Mouse (Mus musculus) embryonic facial prominence, embryonic 10.5 days (tissue): Measurements from ENCODE around the gene Prl7d1. TPM values are rescaled to one million over a fixed set of nuclear protein-coding genes. Genes with fewer than 3 reads are reported as not detected.
"Not testable (repeated sequence)": the region's sequence is repeated elsewhere in the genome, so short reads cannot be mapped to it uniquely, and the experiment has no call there.

Source experiments
- DNase-seq: peaks from one replicate; pipeline ENCODE4 v3.0.0-alpha.2; 2017; ENCODE audit warnings: low spot score
- H3K27ac ChIP-seq: fragments of 300-500 bp; sonication (generic); replicated peaks from 2 replicates; pipeline ENCODE4 v1.5.1; 2016; ENCODE audit warnings: mild to moderate bottlenecking
- H3K27me3 ChIP-seq: fragments of 300-500 bp; sonication (generic); replicated peaks from 2 replicates; pipeline ENCODE4 v1.6.1; 2016; ENCODE audit warnings: low read depth, mild to moderate bottlenecking; ENCODE audit not compliant: poor library complexity, severe bottlenecking
- H3K36me3 ChIP-seq: fragments of 300-500 bp; sonication (generic); replicated peaks from 2 replicates; pipeline ENCODE4 v1.6.1; 2016; ENCODE audit warnings: mild to moderate bottlenecking, moderate library complexity
- H3K4me1 ChIP-seq: fragments of 300-500 bp; sonication (generic); 2 replicates; pipeline ENCODE4 v1.6.1; 2016
- H3K4me3 ChIP-seq: fragments of 300-500 bp; sonication (generic); 2 replicates; pipeline ENCODE4 v1.5.1; 2016; ENCODE audit warnings: mild to moderate bottlenecking, moderate library complexity
- H3K9me3 ChIP-seq: fragments of 300-500 bp; sonication (generic); 2 replicates; pipeline ENCODE4 v1.6.1; 2016; ENCODE audit warnings: mild to moderate bottlenecking
- WGBS: fragments of 180-500 bp; shearing (Covaris S2); methylation state at CpG from one replicate; pipeline ENCODE4 v1.1.7; 2016; 5-methylcytosine and 5-hydroxymethylcytosine counted together
- polyA plus RNA-seq: library from polyadenylated mRNA; unstranded; fragments of >200 nt; fragmentation: Nextera tagmentation; extraction: Ambion mirVana; gene quantifications from 2 replicates; pipeline ENCODE4 v1.2.1, GENCODE M21; 2016

Gene Prl7d1
- not detected in 2 replicates for polyA plus RNA-seq

- Histone ChIP-seq H3K36me3 (no peaks in the 10 kb centered on the region), H3K9me3 (no peaks in the 10 kb centered on the region), H3K27ac (no peak within 1 kb of the TSS), H3K27me3 (no peaks in the 10 kb centered on the region), H3K4me3 (no peak within 1 kb of the TSS), H3K4me1 (no peaks in the 10 kb centered on the region)
- DNase-seq: no peak
- 88% methylated on average over 5 of the region's 5 CpGs for WGBS
These were observed at the start of gene Prl7d1 for GRCm38 (mm10) chr13:27716636-27717035. Prl7d1 (minus strand) TSS chr13:27716736.

- no peak overlapping the region for H3K27ac ChIP-seq
- no peaks in the 10 kb centered on the region for H3K36me3 ChIP-seq
- H3K27me3 ChIP-seq: no peaks in the 10 kb centered on the region
- 89% methylated on average over 10 of the region's 10 CpGs for WGBS
- H3K4me3 ChIP-seq: no peak overlapping the region
- DNase-seq: no peak
- no peaks in the 10 kb centered on the region for H3K9me3 ChIP-seq
- H3K4me1 ChIP-seq: no peaks in the 10 kb centered on the region
These were observed 18.1 kb upstream of the Prl7d1 start for GRCm38 (mm10) chr13:27734512-27735186.

- WGBS: 88% methylated on average over 5 of the region's 5 CpGs
- not testable (repeated sequence) for DNase-seq, H3K36me3 ChIP-seq, H3K4me1 ChIP-seq, H3K4me3 ChIP-seq, H3K27me3 ChIP-seq, H3K27ac ChIP-seq, H3K9me3 ChIP-seq
These were observed 13.9 kb upstream of the Prl7d1 start for GRCm38 (mm10) chr13:27730286-27730959.

- not testable (repeated sequence) for DNase-seq, H3K9me3 ChIP-seq, H3K27ac ChIP-seq, H3K4me3 ChIP-seq, H3K27me3 ChIP-seq, H3K4me1 ChIP-seq, H3K36me3 ChIP-seq
- 85% methylated on average over 3 of the region's 3 CpGs for WGBS
These were observed 8.5 kb upstream of the Prl7d1 start for GRCm38 (mm10) chr13:27725057-27725456.

GRCm38 (mm10) chr13:27706521-27706920 is 10.0 kb downstream of the Prl7d1 start:
- no peaks in the 10 kb centered on the region for H3K4me1 ChIP-seq
- H3K4me3 ChIP-seq: no peak overlapping the region
- H3K9me3 ChIP-seq: no peaks in the 10 kb centered on the region
- H3K27me3 ChIP-seq: no peaks in the 10 kb centered on the region
- no peaks in the 10 kb centered on the region for H3K36me3 ChIP-seq
- 77% methylated on average over 2 of the region's 2 CpGs for WGBS
- no peak overlapping the region for H3K27ac ChIP-seq
- no peak for DNase-seq

- H3K27me3 ChIP-seq: no peaks in the 10 kb centered on the region
- no peaks in the 10 kb centered on the region for H3K36me3 ChIP-seq
- 84% methylated on average over 4 of the region's 4 CpGs for WGBS
- no peak within 1 kb of the TSS for H3K4me3 ChIP-seq
- H3K9me3 ChIP-seq: no peaks in the 10 kb centered on the region
- no peak within 1 kb of the TSS for H3K27ac ChIP-seq
- H3K4me1 ChIP-seq: no peaks in the 10 kb centered on the region
- DNase-seq: no peak
These were observed 48.6 kb downstream of the Prl7d1 start, which contains the start of gene Prl7a2 for GRCm38 (mm10) chr13:27667936-27668335. Prl7a2 (minus strand) TSS chr13:27668036.

- Histone ChIP-seq H3K4me3 (no peak overlapping the region), H3K27me3 (no peaks in the 10 kb centered on the region), H3K27ac (no peak overlapping the region), H3K4me1 (no peaks in the 10 kb centered on the region), H3K9me3 (no peaks in the 10 kb centered on the region), H3K36me3 (no peaks in the 10 kb centered on the region)
- no peak for DNase-seq
- 86% methylated on average over 2 of the region's 2 CpGs for WGBS
These were observed 55.8 kb downstream of the Prl7d1 start for GRCm38 (mm10) chr13:27660747-27661146.

Other genes starting within 250 kb of the Prl7d1 start
- gene Prl8a8, start 203.5 kb downstream of the Prl7d1 start, polyA plus RNA-seq: not detected in 2 replicates
- gene Prl8a9, start 152.1 kb downstream of the Prl7d1 start, polyA plus RNA-seq: not detected in 2 replicates
- gene Prl8a1, start 134.6 kb downstream of the Prl7d1 start, polyA plus RNA-seq: not detected in 2 replicates
- not detected in 2 replicates for gene Prl7b1, start 106.2 kb downstream of the Prl7d1 start, polyA plus RNA-seq
- gene Prl7a1, start 74.2 kb downstream of the Prl7d1 start, polyA plus RNA-seq: not detected in 2 replicates
- gene Prl7a2, start 48.7 kb downstream of the Prl7d1 start, polyA plus RNA-seq: not detected in 2 replicates
- gene Prl7c1, start 64.1 kb upstream of the Prl7d1 start, polyA plus RNA-seq: not detected in 2 replicates
- gene Prl2a1, start 84.9 kb upstream of the Prl7d1 start, polyA plus RNA-seq: not detected in 2 replicates
- not detected in 2 replicates for gene Prl2c1, start 132.6 kb upstream of the Prl7d1 start, polyA plus RNA-seq